Mouse (Mus musculus): Measurements from ENCODE around the gene Olfr659. TPM values are rescaled to one million over a fixed set of nuclear protein-coding genes. Genes with fewer than 3 reads are reported as not detected.

The Olfr659 gene
- not detected for polyA plus RNA-seq (2014; fragmentation: Illumina TruSeq; extraction: RNeasy Lipid Tissue Mini Kit (QIAGEN cat#74804); ENCODE audit: low read depth, low replicate concordance)

DNA sequence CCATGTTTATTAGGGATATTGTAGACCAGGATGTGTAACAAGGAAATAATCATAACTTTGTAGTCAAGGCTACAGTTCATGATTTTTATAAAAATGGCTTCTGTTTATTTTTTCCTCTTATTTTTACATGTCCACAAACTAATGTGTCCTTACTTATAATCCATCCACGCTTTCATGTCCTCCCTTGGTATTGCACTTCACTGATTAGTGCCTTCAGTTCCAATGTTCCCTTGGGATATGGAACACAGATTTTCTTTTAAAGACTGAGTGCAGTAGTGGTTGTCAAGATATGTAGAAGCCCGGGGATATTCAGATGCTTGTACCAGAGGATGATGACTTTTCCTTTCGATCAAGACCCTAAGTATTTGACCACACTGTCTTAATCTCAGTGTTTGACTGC lies at the start of gene Olfr659:
TSS of gene Olfr659 (plus strand) at position 301 of the 400 bp plus-strand sequence.

DNA sequence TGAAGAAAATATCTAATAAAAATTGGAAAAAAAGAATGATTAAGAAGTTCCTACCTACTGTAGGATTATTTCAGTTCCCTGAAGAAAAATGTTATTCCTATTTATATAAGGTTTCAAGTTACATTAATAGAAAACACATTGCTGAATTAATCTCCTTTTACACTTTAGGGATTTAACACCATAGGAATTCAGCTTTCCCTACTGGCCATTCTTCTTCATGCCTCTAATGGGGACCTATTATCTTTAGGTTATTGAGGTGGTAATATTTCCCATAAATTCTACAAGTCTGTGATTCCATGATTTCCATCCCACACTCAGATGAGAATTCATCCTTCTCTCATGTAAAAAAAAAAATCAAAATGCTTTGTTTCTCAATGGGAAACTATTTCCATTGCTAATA lies 42.1 kb upstream of the Olfr659 start, which contains the start of gene Olfr657:
TSS of gene Olfr657 (plus strand) at position 301 of the 400 bp plus-strand sequence.

GRCm38 (mm10) chr7:104646841-104647482 lies 19.6 kb upstream of the Olfr659 start, which contains the start of gene Olfr658:
Gene Olfr658 (minus strand): TSS chr7:104647305.

GRCm38 (mm10) chr7:104686201-104686600 lies 19.6 kb downstream of the Olfr659 start, which contains the start of gene Olfr661:
Gene Olfr661 (plus strand): TSS chr7:104686501.

Other genes starting within 250 kb of the Olfr659 start
- gene Trim30a, start 201.6 kb upstream of the Olfr659 start, polyA plus RNA-seq (2014; fragmentation: Illumina TruSeq; extraction: RNeasy Lipid Tissue Mini Kit (QIAGEN cat#74804); ENCODE audit: low read depth, low replicate concordance) = 47.4 TPM
- gene Trim30d, start 158.9 kb upstream of the Olfr659 start, polyA plus RNA-seq (2014; fragmentation: Illumina TruSeq; extraction: RNeasy Lipid Tissue Mini Kit (QIAGEN cat#74804); ENCODE audit: low read depth, low replicate concordance) = 112 TPM
- gene Olfr651, start 116.6 kb upstream of the Olfr659 start, polyA plus RNA-seq (2014; fragmentation: Illumina TruSeq; extraction: RNeasy Lipid Tissue Mini Kit (QIAGEN cat#74804); ENCODE audit: low read depth, low replicate concordance) = not detected
- not detected for gene Olfr652, start 105.9 kb upstream of the Olfr659 start, polyA plus RNA-seq (2014; fragmentation: Illumina TruSeq; extraction: RNeasy Lipid Tissue Mini Kit (QIAGEN cat#74804); ENCODE audit: low read depth, low replicate concordance)
- not detected for gene Olfr653, start 89.4 kb upstream of the Olfr659 start, polyA plus RNA-seq (2014; fragmentation: Illumina TruSeq; extraction: RNeasy Lipid Tissue Mini Kit (QIAGEN cat#74804); ENCODE audit: low read depth, low replicate concordance)
- not detected for gene Olfr654, start 79.7 kb upstream of the Olfr659 start, polyA plus RNA-seq (2014; fragmentation: Illumina TruSeq; extraction: RNeasy Lipid Tissue Mini Kit (QIAGEN cat#74804); ENCODE audit: low read depth, low replicate concordance)
- not detected for gene Olfr655, start 65.0 kb upstream of the Olfr659 start, polyA plus RNA-seq (2014; fragmentation: Illumina TruSeq; extraction: RNeasy Lipid Tissue Mini Kit (QIAGEN cat#74804); ENCODE audit: low read depth, low replicate concordance)
- gene Olfr656, start 52.8 kb upstream of the Olfr659 start, polyA plus RNA-seq (2014; fragmentation: Illumina TruSeq; extraction: RNeasy Lipid Tissue Mini Kit (QIAGEN cat#74804); ENCODE audit: low read depth, low replicate concordance) = not detected
- gene Olfr657, start 42.0 kb upstream of the Olfr659 start, polyA plus RNA-seq (2014; fragmentation: Illumina TruSeq; extraction: RNeasy Lipid Tissue Mini Kit (QIAGEN cat#74804); ENCODE audit: low read depth, low replicate concordance) = not detected
- gene Olfr658, start 19.4 kb upstream of the Olfr659 start, polyA plus RNA-seq (2014; fragmentation: Illumina TruSeq; extraction: RNeasy Lipid Tissue Mini Kit (QIAGEN cat#74804); ENCODE audit: low read depth, low replicate concordance) = 0.38 TPM
- not detected for gene Olfr661, start 19.7 kb downstream of the Olfr659 start, polyA plus RNA-seq (2014; fragmentation: Illumina TruSeq; extraction: RNeasy Lipid Tissue Mini Kit (QIAGEN cat#74804); ENCODE audit: low read depth, low replicate concordance)
- not detected for gene Usp17le, start 110.7 kb downstream of the Olfr659 start, polyA plus RNA-seq (2014; fragmentation: Illumina TruSeq; extraction: RNeasy Lipid Tissue Mini Kit (QIAGEN cat#74804); ENCODE audit: low read depth, low replicate concordance)
- gene Usp17lb, start 175.8 kb downstream of the Olfr659 start, polyA plus RNA-seq (2014; fragmentation: Illumina TruSeq; extraction: RNeasy Lipid Tissue Mini Kit (QIAGEN cat#74804); ENCODE audit: low read depth, low replicate concordance) = not detected
- gene Usp17la, start 190.3 kb downstream of the Olfr659 start, polyA plus RNA-seq (2014; fragmentation: Illumina TruSeq; extraction: RNeasy Lipid Tissue Mini Kit (QIAGEN cat#74804); ENCODE audit: low read depth, low replicate concordance) = not detected
- gene Olfr665, start 211.3 kb downstream of the Olfr659 start, polyA plus RNA-seq (2014; fragmentation: Illumina TruSeq; extraction: RNeasy Lipid Tissue Mini Kit (QIAGEN cat#74804); ENCODE audit: low read depth, low replicate concordance) = not detected
- not detected for gene Olfr666, start 229.2 kb downstream of the Olfr659 start, polyA plus RNA-seq (2014; fragmentation: Illumina TruSeq; extraction: RNeasy Lipid Tissue Mini Kit (QIAGEN cat#74804); ENCODE audit: low read depth, low replicate concordance)

Measured in sigmoid colon, adult 10 weeks (tissue).